Mouse (Mus musculus): Measurements from ENCODE around the gene Ttc23.

Gene Ttc23

DNA sequence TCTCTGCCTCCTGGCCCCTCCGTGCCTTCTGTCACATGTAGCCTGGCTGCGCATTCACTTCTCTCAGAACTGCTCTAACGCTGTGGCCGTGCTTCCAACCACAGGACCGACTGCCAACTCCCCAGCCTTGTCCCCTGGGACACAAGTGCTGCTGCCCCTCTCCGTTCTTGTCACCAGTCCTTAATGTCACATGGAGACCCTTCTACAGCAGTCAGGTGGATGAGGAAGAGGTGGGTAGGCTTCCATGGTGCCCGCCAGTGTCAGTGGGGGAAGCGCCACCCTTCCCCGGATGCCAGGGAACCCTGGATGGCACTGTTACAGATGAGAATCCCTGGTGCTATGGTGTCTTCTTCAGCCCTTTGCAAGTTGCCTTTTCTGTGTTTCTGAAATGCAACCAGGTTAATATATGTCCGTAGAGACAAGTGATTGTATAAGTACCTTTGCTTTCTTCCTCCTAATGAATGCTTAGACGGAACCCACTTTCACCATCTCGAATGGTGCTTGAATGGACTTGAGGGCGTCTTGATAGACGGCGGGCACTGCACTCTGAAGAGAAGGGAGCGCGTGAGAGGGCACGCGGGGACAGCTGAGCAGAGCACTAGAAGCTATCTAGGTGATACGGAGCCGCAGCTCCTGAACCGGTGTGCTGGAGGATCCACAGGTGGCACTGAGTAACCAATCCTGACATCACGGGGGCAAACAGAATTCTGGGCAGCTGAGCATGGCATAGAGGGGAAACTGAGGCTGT, 45.8 kb downstream of the Ttc23 start:
- no peak for ATAC-seq (ENCODE audit: insufficient number of reproducible peaks, low FRiP score, low TSS enrichment)

DNA sequence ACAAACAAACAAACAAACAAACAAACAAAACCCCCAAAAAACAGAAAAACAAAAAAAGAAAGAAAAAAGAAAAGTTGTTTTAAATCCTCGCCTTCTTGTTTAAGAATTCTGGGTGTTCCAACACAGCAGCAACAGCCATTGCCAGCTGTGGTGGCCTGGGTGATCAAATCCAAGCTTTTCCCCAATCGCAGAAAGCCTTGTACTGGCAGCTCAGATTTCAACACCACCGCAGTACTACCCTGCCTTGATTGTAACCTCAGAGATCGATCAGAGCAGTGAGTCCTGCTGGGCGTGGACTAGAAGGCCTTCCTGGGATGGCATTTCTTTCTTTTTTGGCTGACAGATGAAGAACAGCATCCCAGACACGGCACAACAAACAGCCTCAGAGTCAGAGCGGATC, 48.7 kb downstream of the Ttc23 start:
- no peak for ATAC-seq (ENCODE audit: insufficient number of reproducible peaks, low FRiP score, low TSS enrichment)

GRCm38 (mm10) chr7:67697892-67698630, 50.9 kb downstream of the Ttc23 start:
- no peak for ATAC-seq (ENCODE audit: insufficient number of reproducible peaks, low FRiP score, low TSS enrichment)

GRCm38 (mm10) chr7:67699301-67699700, 52.1 kb downstream of the Ttc23 start:
- no peak for ATAC-seq (ENCODE audit: insufficient number of reproducible peaks, low FRiP score, low TSS enrichment)

GRCm38 (mm10) chr7:67700846-67701245, 53.6 kb downstream of the Ttc23 start:
- no peak for ATAC-seq (ENCODE audit: insufficient number of reproducible peaks, low FRiP score, low TSS enrichment)

DNA sequence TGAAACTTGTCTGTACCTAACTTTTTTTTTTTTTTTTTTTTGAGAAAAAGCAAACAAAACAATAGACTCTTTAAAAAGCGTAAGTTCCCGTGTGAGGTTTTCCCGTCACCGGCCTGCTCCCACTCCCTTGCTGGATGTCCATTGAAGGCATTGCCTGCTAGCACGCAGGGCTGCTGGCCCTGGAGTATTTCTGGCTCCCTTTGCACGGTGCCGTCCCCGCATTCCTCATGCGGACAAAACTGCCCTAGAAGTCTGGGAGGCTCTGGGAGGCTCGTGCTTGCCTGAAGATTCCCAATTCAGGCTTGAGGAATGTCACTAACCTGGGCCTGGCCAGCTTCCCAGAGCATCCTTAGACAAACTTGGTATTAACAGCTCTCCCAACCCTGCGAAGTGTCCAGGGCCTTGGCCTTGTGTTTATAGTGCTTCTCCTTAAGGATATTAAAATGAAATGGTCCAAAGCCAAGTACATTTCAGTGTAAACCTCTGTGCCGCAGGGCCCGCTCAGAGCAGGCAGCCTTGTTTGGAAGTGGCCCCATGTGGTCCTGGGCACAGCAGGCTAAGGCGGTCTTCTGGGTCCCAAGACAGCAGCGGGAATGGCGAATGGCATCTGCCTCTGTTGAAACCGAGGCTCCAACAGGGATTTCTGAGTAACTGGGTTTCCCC, 54.2 kb downstream of the Ttc23 start:
- no peak for ATAC-seq (ENCODE audit: insufficient number of reproducible peaks, low FRiP score, low TSS enrichment)

DNA sequence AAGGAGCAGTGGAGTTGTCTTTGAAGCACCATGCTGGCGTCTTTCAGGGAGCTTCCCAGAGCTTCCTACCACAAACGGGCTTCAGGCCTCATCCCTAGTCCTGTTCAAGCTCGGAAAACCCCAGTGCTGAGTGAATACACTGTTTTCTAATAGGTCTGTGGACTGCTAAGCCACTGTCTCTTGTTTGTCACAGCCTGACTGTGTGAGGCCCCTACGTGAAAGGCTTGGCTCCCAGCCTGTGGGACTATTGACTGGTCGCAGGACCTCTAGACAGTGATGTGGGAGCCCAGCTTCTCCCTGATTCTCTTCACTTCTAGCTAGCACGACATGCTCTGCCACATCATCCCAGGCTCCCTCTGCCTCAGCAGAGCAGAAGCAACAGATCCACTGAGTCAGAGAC, 61.0 kb downstream of the Ttc23 start:
- no peak for ATAC-seq (ENCODE audit: insufficient number of reproducible peaks, low FRiP score, low TSS enrichment)

DNA sequence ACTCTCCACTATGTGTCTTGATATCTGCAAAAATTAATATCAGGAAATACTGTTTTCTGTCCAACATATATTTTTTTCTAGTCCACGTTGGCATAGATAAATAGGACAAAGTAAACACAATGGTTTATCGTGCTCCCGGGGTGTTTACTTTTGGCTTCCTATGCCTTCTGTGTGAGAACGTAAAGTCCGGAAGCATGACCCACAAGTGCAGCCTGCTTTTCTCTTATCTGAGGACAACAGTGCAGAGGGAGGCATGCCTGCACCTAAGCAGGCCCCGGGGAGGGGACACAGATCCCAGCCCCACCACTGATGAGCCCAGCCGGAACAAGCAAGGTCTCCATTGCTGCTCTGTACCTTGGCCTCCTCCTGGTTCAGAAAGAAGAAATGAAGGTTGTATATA, 63.0 kb downstream of the Ttc23 start:
- ATAC-seq (ENCODE audit: insufficient number of reproducible peaks, low FRiP score, low TSS enrichment), result no peak

DNA sequence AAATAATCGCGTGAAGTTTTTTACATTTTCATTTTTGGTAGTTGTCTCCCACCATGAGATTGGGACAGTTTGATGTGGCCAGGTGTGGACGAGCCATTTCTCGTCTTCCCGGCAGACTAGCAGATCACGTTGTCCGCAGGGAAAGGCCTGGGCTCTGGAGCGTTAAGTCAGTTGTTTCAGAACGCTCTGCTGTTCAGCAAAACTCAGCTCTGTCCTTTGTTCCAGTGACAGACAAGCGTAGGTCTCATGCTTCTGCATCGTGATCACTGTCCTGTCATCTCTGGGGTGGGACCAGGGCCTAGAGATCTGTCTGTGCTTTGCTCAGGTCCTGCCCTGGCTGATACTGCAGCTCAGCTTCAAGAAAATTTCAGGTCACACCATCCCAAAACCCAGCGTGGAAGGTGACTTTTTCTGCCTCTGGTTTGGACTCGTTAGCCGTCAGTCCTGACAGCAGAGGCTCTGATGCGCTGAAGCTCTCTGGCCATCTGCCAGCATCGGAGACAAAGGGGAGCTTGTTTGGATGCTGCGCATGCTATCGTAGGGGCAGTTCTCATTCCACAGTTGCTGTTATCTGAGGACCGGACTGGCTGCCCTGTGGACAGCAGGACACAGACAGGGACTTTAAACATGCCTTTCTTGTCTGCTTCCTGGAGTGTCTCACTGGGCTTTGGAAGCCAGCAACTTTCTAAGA, 66.8 kb downstream of the Ttc23 start:
- ATAC-seq (ENCODE audit: insufficient number of reproducible peaks, low FRiP score, low TSS enrichment), result no peak

- no peak for ATAC-seq (ENCODE audit: insufficient number of reproducible peaks, low FRiP score, low TSS enrichment)
Measured at GRCm38 (mm10) chr7:67715176-67715575, 68.0 kb downstream of the Ttc23 start.

- no peak for ATAC-seq (ENCODE audit: insufficient number of reproducible peaks, low FRiP score, low TSS enrichment)
Measured at GRCm38 (mm10) chr7:67716213-67716878, 69.1 kb downstream of the Ttc23 start.

- ATAC-seq (ENCODE audit: insufficient number of reproducible peaks, low FRiP score, low TSS enrichment), result no peak
Measured at GRCm38 (mm10) chr7:67716925-67717324, 69.7 kb downstream of the Ttc23 start.

GRCm38 (mm10) chr7:67717520-67717919, 70.3 kb downstream of the Ttc23 start:
- no peak for ATAC-seq (ENCODE audit: insufficient number of reproducible peaks, low FRiP score, low TSS enrichment)

GRCm38 (mm10) chr7:67718804-67719203, 71.6 kb downstream of the Ttc23 start:
- no peak for ATAC-seq (ENCODE audit: insufficient number of reproducible peaks, low FRiP score, low TSS enrichment)

GRCm38 (mm10) chr7:67722163-67722562, 75.0 kb downstream of the Ttc23 start:
- no peak for ATAC-seq (ENCODE audit: insufficient number of reproducible peaks, low FRiP score, low TSS enrichment)

GRCm38 (mm10) chr7:67724536-67724935, 77.3 kb downstream of the Ttc23 start:
- ATAC-seq (ENCODE audit: insufficient number of reproducible peaks, low FRiP score, low TSS enrichment), result no peak

DNA sequence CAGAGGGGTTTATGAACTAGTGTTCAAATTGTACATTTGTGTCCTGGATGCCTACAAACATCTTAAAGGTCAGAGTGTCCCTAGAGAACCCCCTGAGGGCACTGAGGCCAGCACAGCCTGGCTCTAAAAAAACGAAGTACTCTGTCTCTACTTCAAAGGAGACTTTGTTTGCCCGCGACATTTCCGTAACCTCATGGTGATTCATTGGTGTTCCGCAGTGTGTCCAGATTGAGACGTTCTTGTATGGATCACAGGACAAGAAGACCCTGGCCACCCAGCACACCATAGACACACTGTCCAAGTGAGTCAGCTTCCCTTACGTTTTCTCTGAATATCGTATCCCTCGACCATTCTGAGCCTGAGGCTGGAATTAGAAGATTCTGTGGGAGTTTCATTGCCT, 77.8 kb downstream of the Ttc23 start:
- ATAC-seq (ENCODE audit: insufficient number of reproducible peaks, low FRiP score, low TSS enrichment), result no peak

DNA sequence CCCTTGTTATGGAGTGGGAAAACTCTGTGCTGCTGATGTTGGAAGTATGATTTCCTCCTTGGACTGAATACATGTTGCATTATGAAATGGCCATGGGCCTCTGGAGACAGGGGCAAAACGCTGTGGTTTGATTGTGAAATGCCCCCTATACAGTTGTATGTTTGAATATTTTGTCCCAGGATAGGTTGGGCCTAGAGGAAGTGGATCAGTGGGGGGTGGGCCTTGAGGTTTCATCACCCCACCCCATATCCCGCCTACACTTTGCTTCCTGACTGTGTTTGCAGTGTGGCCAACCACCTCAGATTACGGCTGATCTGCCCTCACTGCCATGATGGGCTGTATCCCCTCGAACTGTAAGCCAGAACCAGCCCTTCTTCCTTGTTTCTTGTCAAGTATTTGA, 81.0 kb downstream of the Ttc23 start:
- ATAC-seq (ENCODE audit: insufficient number of reproducible peaks, low FRiP score, low TSS enrichment), result no peak

DNA sequence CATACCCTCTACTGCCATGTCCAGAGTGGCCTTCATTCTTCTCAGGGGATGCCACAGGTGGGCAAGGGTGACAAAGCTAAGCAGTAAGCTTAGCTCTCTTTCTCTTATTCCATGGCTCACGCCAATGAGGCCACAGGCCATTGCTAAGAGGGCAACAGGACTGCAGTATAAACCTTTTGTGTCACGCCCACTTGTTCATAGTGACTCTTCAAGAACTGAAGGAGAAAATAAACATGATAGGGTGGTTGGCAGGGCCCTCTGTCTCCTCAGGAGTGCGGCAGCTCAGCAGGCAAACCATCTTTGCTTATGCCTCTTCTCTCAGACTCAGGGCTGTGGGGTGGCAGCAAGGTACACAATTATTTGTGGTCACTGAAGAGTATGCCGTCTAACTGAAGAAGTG, 81.6 kb downstream of the Ttc23 start:
- ATAC-seq (ENCODE audit: insufficient number of reproducible peaks, low FRiP score, low TSS enrichment), result no peak

DNA sequence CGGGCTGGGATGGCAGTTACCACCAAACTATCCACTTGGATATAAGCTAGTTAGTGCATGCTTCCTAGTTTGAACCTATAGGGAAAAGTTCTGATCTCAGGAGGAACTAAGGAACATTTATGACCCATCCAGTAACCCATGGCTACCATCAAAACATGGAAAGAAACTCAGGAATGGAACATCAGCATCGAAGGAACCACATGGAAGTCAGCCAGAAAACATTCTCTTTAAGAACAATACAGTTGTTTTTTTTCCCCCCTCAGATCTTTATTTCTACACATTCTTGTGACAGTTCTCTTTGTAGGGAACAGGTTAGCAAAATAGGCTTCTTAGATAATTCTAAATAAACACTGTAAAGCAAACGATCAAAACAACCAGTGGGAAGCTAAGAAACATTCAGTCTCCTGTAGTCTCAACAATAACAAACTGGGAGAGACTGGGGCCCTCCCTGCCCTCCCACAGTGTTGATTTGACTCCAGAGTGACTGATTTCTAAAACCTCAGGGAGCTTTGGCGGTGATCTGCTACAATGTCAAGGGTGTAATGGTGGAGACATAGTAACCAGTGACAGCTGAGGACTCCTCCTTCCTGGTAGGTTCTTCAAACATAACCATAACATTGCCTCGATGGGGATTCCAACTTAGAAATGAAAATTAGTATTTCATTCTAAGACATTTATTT, 83.4 kb downstream of the Ttc23 start:
- ATAC-seq (ENCODE audit: insufficient number of reproducible peaks, low FRiP score, low TSS enrichment), result no peak
